Mouse (Mus musculus) cerebellum, adult 2 months (tissue): ENCODE data around the gene Pik3r1.

Experiments
- CTCF ChIP-seq: fragments of 200-500 bp; IDR thresholded peaks from 2 replicates; pipeline ENCODE4 v1.5.1; 2011; ENCODE audit warnings: low read depth, mild to moderate bottlenecking, control low read depth, low read length, moderate library complexity, borderline replicate concordance; ENCODE audit not compliant: insufficient read depth
- POLR2A ChIP-seq: fragments of 200-500 bp; IDR thresholded peaks from 2 replicates; pipeline ENCODE4 v1.6.1; 2011; ENCODE audit warnings: low read length, control low read depth, borderline replicate concordance; ENCODE audit not compliant: insufficient read depth

DNA sequence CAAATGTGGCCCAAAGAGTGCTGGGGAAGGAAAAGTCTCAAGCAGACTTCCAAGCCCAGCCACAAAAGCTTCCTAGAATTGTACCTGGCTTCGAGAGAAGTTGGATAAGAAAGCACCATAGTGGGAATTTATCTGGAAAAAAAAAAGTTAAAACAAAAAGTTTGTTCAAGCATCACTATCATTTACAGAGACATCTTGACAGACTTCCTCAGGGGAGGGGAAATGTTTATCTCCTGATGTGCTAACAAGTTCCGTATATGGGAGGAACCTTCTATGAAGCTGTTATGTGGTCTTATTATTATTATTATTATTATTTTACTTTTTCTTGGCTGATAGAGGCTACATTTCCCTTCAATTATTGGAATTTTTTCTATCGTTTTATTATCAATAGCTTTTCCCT lies 94.1 kb downstream of the Pik3r1 start:
- TF ChIP-seq CTCF (no peak), POLR2A (no peak)
